Mouse (Mus musculus) heart, postnatal 0 days (tissue): Measurements from ENCODE around the gene Sf3a2. TPM values are rescaled to one million over a fixed set of nuclear protein-coding genes. Genes with fewer than 3 reads are reported as not detected.

Source experiments
- ATAC-seq: fragments of 200-750 bp; cut with Nextera tagmentation; 2 replicates; pipeline ENCODE4 v1.8.0; 2017; ENCODE audit warnings: low read depth, moderate number of reproducible peaks, moderate library complexity; ENCODE audit not compliant: insufficient read depth
- DNase-seq: peaks from one replicate; pipeline ENCODE4 v3.0.0-alpha.2; 2016; ENCODE audit warnings: low spot score
- H3K27ac ChIP-seq: fragments of 300-500 bp; sonication (generic); 2 replicates; pipeline ENCODE4 v1.5.1; 2014; ENCODE audit warnings: low read depth, mild to moderate bottlenecking
- H3K27me3 ChIP-seq: fragments of 300-500 bp; sonication (generic); 2 replicates; pipeline ENCODE4 v1.6.1; 2014; ENCODE audit warnings: low read length, mixed read lengths; ENCODE audit not compliant: control insufficient read depth, insufficient read depth
- H3K36me3 ChIP-seq: fragments of 300-500 bp; sonication (generic); replicated peaks from 2 replicates; pipeline ENCODE4 v1.6.1; 2014; ENCODE audit warnings: low read length, mixed read lengths; ENCODE audit not compliant: control insufficient read depth, insufficient read depth
- H3K4me1 ChIP-seq: fragments of 300-500 bp; sonication (generic); 2 replicates; pipeline ENCODE4 v1.6.1; 2014; ENCODE audit warnings: antibody characterized with exemption; ENCODE audit not compliant: control insufficient read depth, insufficient read depth
- H3K4me2 ChIP-seq: fragments of 300-500 bp; sonication (generic); 2 replicates; pipeline ENCODE4 v1.6.1; 2014; ENCODE audit warnings: low read depth, mild to moderate bottlenecking, low read length, moderate library complexity
- H3K4me3 ChIP-seq: fragments of 300-500 bp; sonication (generic); 2 replicates; pipeline ENCODE4 v1.5.1; 2014; ENCODE audit warnings: low read depth, low read length
- H3K9ac ChIP-seq: fragments of 300-500 bp; sonication (generic); replicated peaks from 2 replicates; pipeline ENCODE4 v1.6.1; 2014; ENCODE audit warnings: low read depth, low read length, mixed read lengths
- H3K9me3 ChIP-seq: fragments of 300-500 bp; sonication (generic); replicated peaks from 2 replicates; pipeline ENCODE4 v1.6.1; 2016; ENCODE audit warnings: low read length; ENCODE audit not compliant: control insufficient read depth
- CTCF ChIP-seq: IDR thresholded peaks from 2 replicates; pipeline ENCODE4 v1.5.1; 2016; ENCODE audit warnings: antibody characterized with exemption, control low read depth, low read depth
- EP300 ChIP-seq: IDR thresholded peaks from 2 replicates; pipeline ENCODE4 v1.6.1; 2016; ENCODE audit warnings: antibody characterized with exemption, low read depth
- WGBS: fragments of 180-500 bp; shearing (Covaris S2); extraction: QIAGEN DNeasy Blood & Tissue Kit; methylation state at CpG from one replicate; pipeline ENCODE4 v1.1.7; 2014; 5-methylcytosine and 5-hydroxymethylcytosine counted together
- polyA plus RNA-seq: library from polyadenylated mRNA; unstranded; fragments of >200 nt; fragmentation: Nextera tagmentation; extraction: Ambion mirVana; gene quantifications from 2 replicates; pipeline ENCODE4 v1.2.1, GENCODE M21; 2015
- total RNA-seq: library from RNA; depleted of rRNA; stranded (reverse); fragments of >200 nt; gene quantifications from 2 replicates; pipeline ENCODE4 v1.2.3, GENCODE M21; 2014; ENCODE audit warnings: low replicate concordance

The Sf3a2 gene
- total and polyA plus RNA-seq, 2 experiments from 2014 or later = 8.8 to 25.2 TPM

DNA sequence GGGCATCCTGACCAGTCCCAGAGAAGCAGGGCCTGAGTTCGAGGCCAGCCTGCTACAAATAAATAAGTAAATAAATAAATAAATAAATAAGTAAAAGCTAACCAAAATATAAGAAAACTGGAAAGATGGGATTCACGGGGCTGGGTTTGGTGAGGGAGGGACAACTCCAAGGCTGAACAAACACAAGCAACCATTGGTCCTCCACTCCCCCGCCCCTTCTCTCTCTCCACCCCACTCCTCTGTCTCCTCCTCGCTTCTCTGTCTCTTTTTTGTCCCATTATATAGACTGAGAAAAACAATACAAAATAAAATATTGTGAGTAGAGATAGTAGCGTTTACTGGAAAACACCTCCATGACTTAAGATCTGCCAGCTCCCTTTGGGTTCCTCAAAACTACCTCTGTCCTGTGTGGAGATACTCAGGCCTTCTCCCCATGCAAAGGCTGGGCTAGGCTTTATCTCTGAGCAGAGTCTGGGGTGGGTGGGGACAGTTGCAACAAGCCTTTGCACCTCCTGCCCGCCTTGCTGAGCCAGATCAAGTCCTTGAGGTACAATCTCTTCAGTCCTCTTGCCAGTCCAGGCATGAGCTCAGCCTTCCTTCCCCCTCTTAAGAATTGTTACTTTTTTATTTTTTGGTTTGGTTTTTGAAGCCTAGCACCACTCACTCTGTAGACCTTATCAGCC, 20.7 kb downstream of the Sf3a2 start:
- Histone ChIP-seq H3K4me2 (no peak overlapping the region), H3K9ac (no peak overlapping the region), H3K36me3 (no peaks in the 10 kb centered on the region), H3K4me3 (no peak overlapping the region), H3K9me3 (no peaks in the 10 kb centered on the region), H3K27ac (no peak overlapping the region), H3K27me3 (no peaks in the 10 kb centered on the region), H3K4me1 (no peaks in the 10 kb centered on the region)
- DNase-seq = no peak
- WGBS = 59% methylated on average over 6 of the region's 6 CpGs
- TF ChIP-seq EP300 (no peak), CTCF (no peak)
- no peak for ATAC-seq

DNA sequence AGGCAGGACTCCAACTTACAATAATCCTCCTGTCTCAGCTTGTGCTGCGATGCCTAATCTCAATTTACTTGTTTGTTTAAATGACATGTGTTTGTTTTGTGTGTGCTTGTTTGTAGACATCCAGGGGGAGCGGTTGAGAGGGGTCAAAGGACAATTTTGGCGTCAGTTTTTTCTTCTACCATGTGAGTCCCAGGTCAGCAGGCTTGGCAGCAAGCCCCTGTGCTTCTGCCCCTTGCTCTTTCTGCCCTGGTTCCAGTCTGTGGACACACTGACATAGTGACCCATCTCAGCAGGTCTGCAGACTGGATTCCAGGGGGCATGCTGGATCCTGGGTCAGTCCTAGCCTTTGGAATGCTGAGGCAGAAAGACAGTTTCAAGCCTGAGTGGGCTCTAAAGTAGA, 21.4 kb downstream of the Sf3a2 start:
- H3K4me1 ChIP-seq = no peaks in the 10 kb centered on the region
- H3K9me3 ChIP-seq = no peaks in the 10 kb centered on the region
- WGBS = 46% methylated on average over 3 of the region's 3 CpGs

DNA sequence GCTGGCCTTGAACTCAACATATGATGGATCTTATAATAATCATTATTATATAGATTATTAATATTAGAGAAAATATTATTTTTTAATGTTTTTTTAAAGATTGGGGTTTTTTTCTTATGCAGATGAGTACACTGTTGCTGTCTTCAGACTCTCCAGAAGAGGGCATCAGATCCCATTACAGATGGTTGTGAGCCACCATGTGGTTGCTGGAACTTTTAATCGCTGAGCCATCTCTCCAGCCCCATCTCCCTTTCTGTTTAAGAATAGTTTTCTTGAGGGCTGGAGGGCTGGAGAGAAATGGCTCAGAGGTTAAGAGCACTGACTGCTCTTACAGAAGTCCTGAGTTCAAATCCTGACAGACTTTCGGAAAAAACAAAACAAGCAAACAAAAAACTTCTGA, 24.0 kb downstream of the Sf3a2 start:
- no peak for ATAC-seq
- Histone ChIP-seq H3K9ac (no peak overlapping the region), H3K27ac (no peak overlapping the region), H3K4me2 (no peak overlapping the region), H3K36me3 (no peaks in the 10 kb centered on the region), H3K9me3 (no peaks in the 10 kb centered on the region), H3K27me3 (no peaks in the 10 kb centered on the region), H3K4me1 (no peaks in the 10 kb centered on the region), H3K4me3 (no peak overlapping the region)
- TF ChIP-seq EP300 = no peak
- peak; percentile 49 for TF ChIP-seq CTCF
- 42% methylated on average over 2 of the region's 2 CpGs for WGBS
- no peak for DNase-seq

More for the DNA sequence above, 21.4 kb downstream of the Sf3a2 start:
- Histone ChIP-seq H3K4me3 (no peak overlapping the region), H3K36me3 (no peaks in the 10 kb centered on the region), H3K27me3 (no peaks in the 10 kb centered on the region), H3K9ac (no peak overlapping the region), H3K27ac (no peak overlapping the region), H3K4me2 (no peak overlapping the region)
- DNase-seq = no peak
- no peak for TF ChIP-seq CTCF
- TF ChIP-seq EP300 = no peak
- no peak for ATAC-seq

DNA sequence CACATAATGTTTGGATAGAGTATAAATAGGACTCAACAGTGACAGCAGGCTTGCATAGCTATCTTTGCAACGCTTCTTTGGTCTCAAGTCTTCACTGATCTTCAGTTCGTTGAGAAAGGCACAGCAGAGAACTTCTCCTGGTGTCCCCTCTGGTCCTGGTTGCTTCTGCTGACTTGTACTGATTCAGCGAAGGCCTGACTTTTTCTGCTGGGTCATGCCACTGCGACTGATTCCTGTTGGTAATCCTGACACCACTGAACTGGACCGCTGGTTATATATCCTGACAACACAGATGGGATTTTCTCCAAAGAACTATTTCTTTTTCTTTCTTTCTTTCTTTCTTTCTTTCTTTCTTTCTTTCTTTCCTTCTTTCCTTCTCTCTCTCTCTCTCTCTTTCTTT, 24.5 kb downstream of the Sf3a2 start:
- DNase-seq (no peak), ATAC-seq (no peak)
- H3K4me1 ChIP-seq = peaks cover 1% of the 10 kb centered on the region
- WGBS = 83% methylated on average over 5 of the region's 5 CpGs
- no peaks in the 10 kb centered on the region for H3K36me3 ChIP-seq
- H3K27ac ChIP-seq = no peak overlapping the region
- no peak overlapping the region for H3K9ac ChIP-seq
- H3K27me3 ChIP-seq = no peaks in the 10 kb centered on the region
- no peak overlapping the region for H3K4me3 ChIP-seq
- TF ChIP-seq EP300 (no peak), CTCF (no peak)
- no peak overlapping the region for H3K4me2 ChIP-seq
- H3K9me3 ChIP-seq = no peaks in the 10 kb centered on the region

DNA sequence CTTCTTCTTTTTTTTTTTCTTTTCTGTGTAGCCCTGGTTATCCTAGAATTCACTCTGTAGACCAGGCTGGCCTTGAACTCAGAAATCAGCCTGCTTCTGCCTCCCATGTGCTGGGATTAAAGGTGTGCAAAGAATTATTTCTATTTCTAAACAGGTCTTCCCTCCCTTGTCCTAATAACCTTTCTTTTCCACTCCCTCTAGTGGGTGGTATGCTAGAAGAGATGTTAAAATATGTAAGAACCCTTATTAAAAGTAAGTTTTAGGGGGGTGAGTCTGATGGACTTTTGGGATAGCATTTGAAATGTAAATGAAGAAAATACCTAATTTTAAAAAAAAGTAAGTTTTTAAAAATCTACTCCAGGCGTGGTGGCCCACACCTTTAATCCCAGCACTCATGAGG, 25.3 kb downstream of the Sf3a2 start:
- Histone ChIP-seq H3K4me1 (peaks cover 8% of the 10 kb centered on the region), H3K27me3 (no peaks in the 10 kb centered on the region), H3K9me3 (no peaks in the 10 kb centered on the region), H3K4me3 (no peak overlapping the region), H3K4me2 (no peak overlapping the region), H3K9ac (no peak overlapping the region), H3K27ac (no peak overlapping the region), H3K36me3 (peaks cover under 1% of the 10 kb centered on the region; the same call in 1 of the 2 replicates)
- no peak for ATAC-seq
- no peak for DNase-seq
- TF ChIP-seq EP300 (no peak), CTCF (peak; percentile 21; the same call in 1 of the 2 replicates)
- 83% methylated on average over 1 of the region's 1 CpGs for WGBS
